Mouse (Mus musculus) small intestine, adult 2 months (tissue): ENCODE results near the gene Gimap9.

Experiments used
- CTCF ChIP-seq: fragments of 200-500 bp; IDR thresholded peaks from 2 replicates; pipeline ENCODE4 v1.5.1; 2012; ENCODE audit warnings: low read depth, mild to moderate bottlenecking, control low read depth, inconsistent platforms, low read length, moderate library complexity, mixed read lengths; ENCODE audit not compliant: insufficient replicate concordance, insufficient read length; ENCODE audit errors: extremely low read depth
- POLR2A ChIP-seq: fragments of 200-500 bp; IDR thresholded peaks from 2 replicates; pipeline ENCODE4 v1.6.1; 2012; ENCODE audit warnings: low read depth, mild to moderate bottlenecking, control low read depth, inconsistent platforms, low read length, moderate library complexity

- TF ChIP-seq CTCF = no peak
- TF ChIP-seq POLR2A = no peak
Observed at GRCm38 (mm10) chr6:48674291-48675058, 1.5 kb upstream of the Gimap9 start.
